Mouse (Mus musculus) testis, adult 2 months (tissue): ENCODE measurements around the gene Nxpe4.

ENCODE experiments used
- CTCF ChIP-seq: fragments of 200-500 bp; IDR thresholded peaks from 2 replicates; pipeline ENCODE4 v1.5.1; 2012; ENCODE audit warnings: low read depth, mild to moderate bottlenecking, inconsistent platforms, low read length, moderate library complexity; ENCODE audit not compliant: control insufficient read depth, insufficient read depth, insufficient replicate concordance
- POLR2A ChIP-seq: fragments of 200-500 bp; IDR thresholded peaks from 2 replicates; pipeline ENCODE4 v1.6.1; 2012; ENCODE audit warnings: low read depth, mild to moderate bottlenecking, inconsistent platforms, low read length, moderate library complexity; ENCODE audit not compliant: control insufficient read depth

- TF ChIP-seq POLR2A (no peak), CTCF (no peak)
Measured at GRCm38 (mm10) chr9:48345866-48346265, 184.0 kb downstream of the Nxpe4 start.
